Mouse (Mus musculus) thymus, adult 2 months (tissue): ENCODE data around the gene Cacng6. TPM values are rescaled to one million over a fixed set of nuclear protein-coding genes. Genes with fewer than 3 reads are reported as not detected.

Experiments
- DNase-seq: peaks from one replicate; pipeline ENCODE4 v3.0.0; 2021
- H3K27ac ChIP-seq: fragments of 200-500 bp; 2 replicates; pipeline ENCODE4 v1.5.1; 2012; ENCODE audit warnings: low read length, control low read depth; ENCODE audit not compliant: control insufficient read depth, insufficient read depth
- H3K27me3 ChIP-seq: fragments of 200-500 bp; 2 replicates; pipeline ENCODE4 v1.6.1; 2012; ENCODE audit warnings: mild to moderate bottlenecking, low read length, moderate library complexity, mixed read lengths; ENCODE audit not compliant: control insufficient read depth, insufficient read depth
- H3K36me3 ChIP-seq: fragments of 200-500 bp; 2 replicates; pipeline ENCODE4 v1.6.1; 2012; ENCODE audit warnings: mild to moderate bottlenecking, low read length, moderate library complexity; ENCODE audit not compliant: control insufficient read depth, insufficient read depth
- H3K4me1 ChIP-seq: fragments of 200-500 bp; replicated peaks from 2 replicates; pipeline ENCODE4 v1.6.1; 2012; ENCODE audit warnings: low read length; ENCODE audit not compliant: control insufficient read depth, insufficient read depth
- H3K4me3 ChIP-seq: fragments of 200-500 bp; 2 replicates; pipeline ENCODE4 v1.5.1; 2012; ENCODE audit warnings: mild to moderate bottlenecking, low read length, control low read depth, moderate library complexity; ENCODE audit not compliant: control insufficient read depth, insufficient read depth
- CTCF ChIP-seq: fragments of 200-500 bp; IDR thresholded peaks from 2 replicates; pipeline ENCODE4 v1.5.1; 2012; ENCODE audit warnings: mild to moderate bottlenecking, control low read depth, low read length, moderate library complexity, borderline replicate concordance; ENCODE audit not compliant: control insufficient read depth, poor library complexity, insufficient read depth; ENCODE audit errors: extremely low read depth
- POLR2A ChIP-seq: fragments of 200-500 bp; IDR thresholded peaks from 2 replicates; pipeline ENCODE4 v1.6.1; 2012; ENCODE audit warnings: mild to moderate bottlenecking, low read length, control low read depth, moderate library complexity; ENCODE audit not compliant: control insufficient read depth, poor library complexity, insufficient read depth; ENCODE audit errors: extremely low read depth
- WGBS: fragments of 180-500 bp; shearing (Covaris S2); methylation state at CpG from one replicate; pipeline ENCODE4 v1.1.7; 2018; 5-methylcytosine and 5-hydroxymethylcytosine counted together
- polyA plus RNA-seq: library from polyadenylated mRNA; depleted of rRNA; stranded (reverse); fragments of >200 nt; gene quantifications from 2 replicates; pipeline ENCODE4 v1.2.3, GENCODE M21; 2012

Cacng6 gene
- polyA plus RNA-seq, 1 experiment, result 0.40 TPM

DNA sequence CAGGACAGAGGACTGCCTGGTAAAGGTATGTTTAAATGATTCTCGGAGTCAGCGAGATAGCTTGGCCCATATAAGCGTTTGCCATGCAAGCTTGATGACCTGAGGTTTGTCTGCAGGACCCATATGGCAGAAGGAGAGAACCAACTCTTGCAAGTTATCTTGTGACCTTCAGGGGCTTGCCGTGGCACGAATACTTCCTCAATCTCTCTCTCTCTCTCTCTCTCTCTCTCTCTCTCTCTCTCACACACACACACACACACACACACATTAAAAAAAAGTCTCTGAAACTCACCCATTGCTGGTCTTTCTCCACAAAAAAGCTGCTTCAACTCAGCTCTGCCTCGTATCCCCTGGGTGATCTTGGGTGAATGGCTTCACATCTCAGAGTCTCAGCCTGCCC, 35.1 kb upstream of the Cacng6 start:
- 25% methylated on average over 6 of the region's 6 CpGs for WGBS
- Histone ChIP-seq H3K27me3 (no peaks in the 10 kb centered on the region), H3K27ac (no peak overlapping the region), H3K4me3 (no peak overlapping the region), H3K4me1 (no peaks in the 10 kb centered on the region), H3K36me3 (no peaks in the 10 kb centered on the region)
- TF ChIP-seq POLR2A (no peak), CTCF (no peak)
- DNase-seq, result no peak

GRCm38 (mm10) chr7:3389444-3390412, 34.3 kb upstream of the Cacng6 start:
- no peaks in the 10 kb centered on the region for H3K27me3 ChIP-seq
- no peak overlapping the region for H3K27ac ChIP-seq
- H3K4me3 ChIP-seq, result no peak overlapping the region
- no peaks in the 10 kb centered on the region for H3K4me1 ChIP-seq
- TF ChIP-seq POLR2A (no peak), CTCF (no peak)
- DNase-seq, result peak; percentile 21
- WGBS, result 4% methylated on average over 16 of the region's 17 CpGs
- H3K36me3 ChIP-seq, result no peaks in the 10 kb centered on the region

- WGBS, result 1% methylated on average over 7 of the region's 7 CpGs
- H3K27me3 ChIP-seq, result no peaks in the 10 kb centered on the region
- no peak within 1 kb of the TSS for H3K27ac ChIP-seq
- TF ChIP-seq POLR2A, result no peak
- TF ChIP-seq CTCF, result no peak
- no peak within 1 kb of the TSS for H3K4me3 ChIP-seq
- no peak for DNase-seq
- H3K4me1 ChIP-seq, result no peaks in the 10 kb centered on the region
- H3K36me3 ChIP-seq, result no peaks in the 10 kb centered on the region
These were observed 33.4 kb upstream of the Cacng6 start, which contains the start of gene Cacng8 for GRCm38 (mm10) chr7:3390413-3391080. TSS of gene Cacng8 (plus strand) at chr7:3390683.

- Histone ChIP-seq H3K27ac (no peak overlapping the region), H3K27me3 (no peaks in the 10 kb centered on the region), H3K4me1 (no peaks in the 10 kb centered on the region), H3K36me3 (no peaks in the 10 kb centered on the region), H3K4me3 (no peak overlapping the region)
- WGBS, result 29% methylated on average over 12 of the region's 12 CpGs
- no peak for DNase-seq
- TF ChIP-seq CTCF (no peak), POLR2A (no peak)
These were observed 32.9 kb upstream of the Cacng6 start for GRCm38 (mm10) chr7:3391081-3391451.

GRCm38 (mm10) chr7:3391809-3392208, 32.2 kb upstream of the Cacng6 start:
- WGBS, result 87% methylated on average over 4 of the region's 4 CpGs
- H3K27ac ChIP-seq, result no peak overlapping the region
- no peaks in the 10 kb centered on the region for H3K36me3 ChIP-seq
- TF ChIP-seq POLR2A (no peak), CTCF (no peak)
- no peaks in the 10 kb centered on the region for H3K27me3 ChIP-seq
- H3K4me3 ChIP-seq, result no peak overlapping the region
- no peaks in the 10 kb centered on the region for H3K4me1 ChIP-seq
- no peak for DNase-seq

DNA sequence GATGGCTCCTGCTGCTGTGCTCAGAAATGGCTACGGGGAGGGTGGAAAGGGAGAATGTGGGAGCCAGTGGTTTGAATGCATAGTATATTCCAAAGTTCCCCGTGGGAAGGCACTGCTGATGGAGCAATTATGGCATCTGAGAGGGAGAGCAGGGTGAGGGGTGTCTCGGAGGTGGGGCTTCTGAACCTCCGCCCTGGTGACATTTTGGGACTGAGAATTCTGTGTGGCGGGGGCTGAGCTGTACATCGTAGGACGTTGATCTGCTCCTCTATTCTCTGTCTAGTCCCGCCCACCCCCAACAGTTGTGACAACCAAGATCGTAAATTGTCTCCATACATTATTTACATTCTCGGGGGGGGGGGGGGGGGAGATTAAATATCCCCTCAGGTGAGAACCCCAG, 26.6 kb upstream of the Cacng6 start:
- WGBS, result 95% methylated on average over 10 of the region's 10 CpGs
- no peak for DNase-seq
- H3K4me1 ChIP-seq, result no peaks in the 10 kb centered on the region
- no peaks in the 10 kb centered on the region for H3K27me3 ChIP-seq
- TF ChIP-seq CTCF (no peak), POLR2A (no peak)
- H3K4me3 ChIP-seq, result no peak overlapping the region
- H3K36me3 ChIP-seq, result no peaks in the 10 kb centered on the region
- no peak overlapping the region for H3K27ac ChIP-seq
